Mouse (Mus musculus): ENCODE data around the gene Kansl3. TPM values are rescaled to one million over a fixed set of nuclear protein-coding genes. Genes with fewer than 3 reads are reported as not detected.

Gene Kansl3
- polyA plus RNA-seq (2012; rRNA removed) (63.5 and 75.2 TPM in 2 replicates), polyA plus RNA-seq (2014; fragmentation: Nextera tagmentation; extraction: Ambion mirVana) (38.6 and 43.9 TPM in 2 replicates)

DNA sequence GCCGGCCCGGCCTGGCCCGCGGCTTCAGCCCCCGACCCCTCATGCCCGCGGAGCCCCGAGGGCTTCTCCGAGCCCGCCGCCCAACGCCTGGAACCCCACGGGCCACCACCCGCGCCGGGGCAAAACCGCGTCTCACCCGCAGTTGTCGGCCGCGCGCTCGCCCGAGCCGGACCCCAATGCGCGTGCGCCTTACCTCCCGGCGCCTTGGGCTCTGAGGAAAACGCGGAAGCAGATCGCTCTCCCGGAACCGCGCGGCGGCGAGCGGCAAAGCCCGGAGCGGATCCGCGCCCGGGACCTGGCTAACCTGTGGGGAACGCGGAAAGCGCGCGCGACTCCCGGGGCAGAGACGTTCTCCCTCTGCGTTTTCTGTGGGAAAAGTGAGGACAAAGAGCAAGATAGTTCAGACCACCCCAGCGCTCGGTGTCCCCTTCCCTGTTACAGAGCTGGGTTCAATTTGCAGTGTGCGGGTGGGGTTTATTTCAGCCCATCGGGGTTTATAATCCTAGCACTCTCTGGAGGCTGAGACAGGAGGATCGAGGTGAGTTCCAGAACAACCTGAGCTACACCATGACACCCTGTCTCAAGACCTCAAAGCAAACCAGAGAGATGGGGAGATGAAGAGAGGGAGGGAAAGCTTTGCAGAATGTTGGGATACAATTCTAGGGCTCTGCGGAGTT, at the start of gene Kansl3:
Gene Kansl3 (minus strand): TSS at position 213 of the 677 bp plus-strand sequence.
- Histone ChIP-seq H3K9me3 (ENCODE audit: control insufficient read depth, low read length) (no peaks in the 10 kb centered on the region), H3K36me3 (ENCODE audit: control insufficient read depth, insufficient read depth, low read length) (peaks cover 16% of the 10 kb centered on the region), H3K4me1 (ENCODE audit: control insufficient read depth, insufficient read depth, low read length) (peaks cover 11% of the 10 kb centered on the region), H3K27me3 (ENCODE audit: control insufficient read depth, insufficient read depth, low read length) (no peaks in the 10 kb centered on the region), H3K27ac (replicated peaks; ENCODE audit: low read depth, low read length) (peak within 1 kb of the TSS; percentile 82), H3K9ac (ENCODE audit: low read depth, low read length, severe bottlenecking) (peak within 1 kb of the TSS; percentile 98), H3K4me3 (replicated peaks; ENCODE audit: low read length) (peak within 1 kb of the TSS; percentile 91), H3K4me2 (replicated peaks; ENCODE audit: low read depth, low read length, severe bottlenecking) (peak within 1 kb of the TSS; percentile 65)
- peak; percentile 93 for TF ChIP-seq POLR2A (IDR thresholded peaks at IDR 0.05; ENCODE audit: borderline replicate concordance, extremely low read depth, insufficient read depth, insufficient read length)
- DNase-seq (ENCODE audit: low spot score) (peak; percentile 83), ATAC-seq (ENCODE audit: low FRiP score, low read depth) (peak; percentile 89)
- 5% methylated on average over 47 of the region's 61 CpGs for WGBS

DNA sequence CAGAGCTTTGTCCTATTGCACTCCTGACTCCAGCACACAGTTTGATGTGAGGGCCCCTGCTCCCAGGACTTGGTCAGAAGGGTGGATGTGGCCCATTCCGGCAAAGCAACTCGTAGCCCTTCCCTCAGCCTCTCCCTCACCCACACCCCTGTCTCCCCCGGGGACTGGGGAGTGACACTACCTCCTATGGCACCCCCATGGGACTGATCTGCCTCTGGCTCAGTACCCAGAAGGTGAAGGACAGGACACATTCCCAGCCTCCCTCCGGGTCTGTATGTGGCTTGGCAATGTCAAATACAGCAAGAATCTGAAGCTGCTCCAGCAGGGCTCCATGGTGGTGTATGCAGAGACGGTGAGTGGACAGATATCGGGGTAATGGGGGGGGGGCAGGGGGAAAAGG, 35.5 kb upstream of the Kansl3 start:
- Histone ChIP-seq H3K27me3 (ENCODE audit: control insufficient read depth, insufficient read depth, low read length) (no peaks in the 10 kb centered on the region), H3K4me3 (replicated peaks; ENCODE audit: low read length) (no peak overlapping the region), H3K4me2 (replicated peaks; ENCODE audit: low read depth, low read length, severe bottlenecking) (no peak overlapping the region), H3K27ac (replicated peaks; ENCODE audit: low read depth, low read length) (no peak overlapping the region), H3K9me3 (ENCODE audit: control insufficient read depth, low read length) (no peaks in the 10 kb centered on the region), H3K9ac (ENCODE audit: low read depth, low read length, severe bottlenecking) (no peak overlapping the region), H3K36me3 (ENCODE audit: control insufficient read depth, insufficient read depth, low read length) (no peaks in the 10 kb centered on the region), H3K4me1 (ENCODE audit: control insufficient read depth, insufficient read depth, low read length) (no peaks in the 10 kb centered on the region)
- WGBS, result 76% methylated on average over 6 of the region's 6 CpGs
- ATAC-seq (ENCODE audit: low FRiP score, low read depth) (no peak), DNase-seq (ENCODE audit: low spot score) (no peak)
- TF ChIP-seq POLR2A (IDR thresholded peaks at IDR 0.05; ENCODE audit: borderline replicate concordance, extremely low read depth, insufficient read depth, insufficient read length), result no peak

DNA sequence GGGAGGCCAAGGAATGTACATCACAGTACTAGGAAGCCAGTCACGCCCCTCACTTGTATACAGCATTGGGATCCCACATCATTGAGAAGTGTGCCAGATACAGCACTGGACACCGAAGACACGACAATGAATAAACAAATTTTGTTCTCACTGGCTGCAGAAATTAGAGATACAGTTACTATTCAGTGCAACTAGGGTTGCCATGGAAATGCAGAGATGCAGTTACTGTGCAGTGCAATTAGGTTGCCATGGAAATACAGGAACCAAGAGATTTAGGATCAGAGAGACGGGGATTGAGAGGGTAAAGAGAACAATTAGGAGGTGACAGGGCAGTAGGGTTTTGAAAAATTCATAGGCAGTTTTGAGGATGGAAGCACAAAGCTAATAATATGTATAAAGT, 32.5 kb upstream of the Kansl3 start:
- no peaks in the 10 kb centered on the region for H3K9me3 ChIP-seq (ENCODE audit: control insufficient read depth, low read length)
- DNase-seq (ENCODE audit: low spot score) (no peak), ATAC-seq (ENCODE audit: low FRiP score, low read depth) (no peak)
- WGBS, result 72% methylated on average over 4 of the region's 4 CpGs
- no peak overlapping the region for H3K4me2 ChIP-seq (replicated peaks; ENCODE audit: low read depth, low read length, severe bottlenecking)
- no peak overlapping the region for H3K9ac ChIP-seq (ENCODE audit: low read depth, low read length, severe bottlenecking)
- no peaks in the 10 kb centered on the region for H3K27me3 ChIP-seq (ENCODE audit: control insufficient read depth, insufficient read depth, low read length)
- H3K27ac ChIP-seq (replicated peaks; ENCODE audit: low read depth, low read length), result no peak overlapping the region
- TF ChIP-seq POLR2A (IDR thresholded peaks at IDR 0.05; ENCODE audit: borderline replicate concordance, extremely low read depth, insufficient read depth, insufficient read length), result no peak
- H3K36me3 ChIP-seq (ENCODE audit: control insufficient read depth, insufficient read depth, low read length), result no peaks in the 10 kb centered on the region
- no peaks in the 10 kb centered on the region for H3K4me1 ChIP-seq (ENCODE audit: control insufficient read depth, insufficient read depth, low read length)
- H3K4me3 ChIP-seq (replicated peaks; ENCODE audit: low read length), result no peak overlapping the region

DNA sequence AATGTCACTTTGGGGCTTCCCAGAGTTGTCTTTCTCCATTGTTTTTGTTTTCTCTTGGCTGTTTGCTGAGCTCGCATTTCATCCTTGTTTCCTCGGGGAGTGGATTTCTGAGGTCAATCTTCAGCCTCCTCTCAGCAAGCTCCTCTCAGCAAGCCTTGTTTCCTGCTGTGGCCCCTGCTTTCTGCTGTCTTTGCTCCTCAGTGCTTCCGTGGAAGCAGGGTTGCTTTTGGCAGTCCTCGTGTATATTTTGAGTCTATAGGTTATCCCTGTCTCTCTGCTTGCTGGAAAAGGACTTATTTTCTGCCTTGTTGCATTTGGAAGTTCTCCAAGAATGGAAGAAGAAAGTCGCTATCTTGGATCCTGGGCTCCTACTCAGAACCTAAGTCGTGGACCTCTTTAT, 28.1 kb upstream of the Kansl3 start:
- Histone ChIP-seq H3K4me1 (ENCODE audit: control insufficient read depth, insufficient read depth, low read length) (no peaks in the 10 kb centered on the region), H3K4me3 (replicated peaks; ENCODE audit: low read length) (no peak overlapping the region), H3K9ac (ENCODE audit: low read depth, low read length, severe bottlenecking) (no peak overlapping the region), H3K27me3 (ENCODE audit: control insufficient read depth, insufficient read depth, low read length) (no peaks in the 10 kb centered on the region), H3K4me2 (replicated peaks; ENCODE audit: low read depth, low read length, severe bottlenecking) (no peak overlapping the region), H3K27ac (replicated peaks; ENCODE audit: low read depth, low read length) (no peak overlapping the region), H3K9me3 (ENCODE audit: control insufficient read depth, low read length) (no peaks in the 10 kb centered on the region), H3K36me3 (ENCODE audit: control insufficient read depth, insufficient read depth, low read length) (no peaks in the 10 kb centered on the region)
- no peak for DNase-seq (ENCODE audit: low spot score)
- ATAC-seq (ENCODE audit: low FRiP score, low read depth), result no peak
- WGBS, result 31% methylated on average over 6 of the region's 6 CpGs
- TF ChIP-seq POLR2A (IDR thresholded peaks at IDR 0.05; ENCODE audit: borderline replicate concordance, extremely low read depth, insufficient read depth, insufficient read length), result no peak

DNA sequence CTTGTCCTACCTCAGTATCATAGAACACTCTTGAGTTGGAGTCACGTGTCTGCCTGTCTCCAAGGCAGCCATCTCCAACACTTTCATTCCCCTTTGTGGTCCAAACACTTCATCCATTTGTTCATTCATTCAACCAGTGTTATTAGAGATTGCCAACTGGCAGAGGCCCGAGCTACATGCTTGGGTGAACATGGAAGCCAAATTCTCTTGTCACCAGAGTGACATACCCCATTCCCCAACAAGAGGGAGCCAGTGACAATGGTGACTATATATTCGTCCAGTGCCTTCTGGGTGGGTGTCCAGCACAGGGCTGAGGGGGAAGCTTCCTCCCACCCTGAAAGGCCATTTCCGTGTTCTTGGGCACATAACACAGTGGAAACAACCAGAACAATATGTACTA, 10.6 kb upstream of the Kansl3 start:
- WGBS, result 80% methylated on average over 4 of the region's 4 CpGs
- Histone ChIP-seq H3K9me3 (ENCODE audit: control insufficient read depth, low read length) (no peaks in the 10 kb centered on the region), H3K36me3 (ENCODE audit: control insufficient read depth, insufficient read depth, low read length) (no peaks in the 10 kb centered on the region), H3K4me3 (replicated peaks; ENCODE audit: low read length) (no peak overlapping the region), H3K4me2 (replicated peaks; ENCODE audit: low read depth, low read length, severe bottlenecking) (no peak overlapping the region), H3K4me1 (ENCODE audit: control insufficient read depth, insufficient read depth, low read length) (no peaks in the 10 kb centered on the region), H3K27me3 (ENCODE audit: control insufficient read depth, insufficient read depth, low read length) (no peaks in the 10 kb centered on the region), H3K9ac (ENCODE audit: low read depth, low read length, severe bottlenecking) (no peak overlapping the region), H3K27ac (replicated peaks; ENCODE audit: low read depth, low read length) (no peak overlapping the region)
- no peak for ATAC-seq (ENCODE audit: low FRiP score, low read depth)
- no peak for TF ChIP-seq POLR2A (IDR thresholded peaks at IDR 0.05; ENCODE audit: borderline replicate concordance, extremely low read depth, insufficient read depth, insufficient read length)
- no peak for DNase-seq (ENCODE audit: low spot score)

All from limb, embryonic 14.5 days (tissue).